Mouse (Mus musculus) regulatory T cell (primary cell): ENCODE results near the gene Krtap6-2.

ENCODE experiments used
- in situ Hi-C: fragments of 300-600 bp; cut with MboI, MseI; formaldehyde crosslinking; loops from one replicate; pipeline ENCODE4 v1.15.1; 2025; ENCODE audit warnings: high pct_unique_total_duplicates

The Krtap6-2 gene

DNA sequence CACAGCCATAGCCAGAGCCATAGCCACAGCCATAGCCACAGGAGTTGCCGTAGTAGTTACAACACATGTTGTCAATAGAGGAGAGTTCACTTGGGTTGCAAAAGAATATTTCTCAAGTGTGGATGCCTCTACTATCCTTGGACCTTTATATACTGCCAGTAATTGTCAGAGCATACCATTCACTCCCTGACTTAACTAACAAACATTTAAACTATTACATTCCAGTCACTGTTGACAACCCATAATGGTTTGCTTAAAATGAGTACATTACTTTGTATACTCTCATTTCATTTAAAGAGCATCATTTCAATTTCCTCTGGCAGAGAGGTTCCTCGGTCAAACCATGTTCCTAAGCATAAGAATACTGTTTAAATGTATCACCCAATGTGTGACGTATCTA is at the start of gene Krtap6-2:
Gene Krtap6-2 (minus strand): TSS at position 101 of the 400 bp plus-strand sequence.
- in situ Hi-C loops: no loop called here

DNA sequence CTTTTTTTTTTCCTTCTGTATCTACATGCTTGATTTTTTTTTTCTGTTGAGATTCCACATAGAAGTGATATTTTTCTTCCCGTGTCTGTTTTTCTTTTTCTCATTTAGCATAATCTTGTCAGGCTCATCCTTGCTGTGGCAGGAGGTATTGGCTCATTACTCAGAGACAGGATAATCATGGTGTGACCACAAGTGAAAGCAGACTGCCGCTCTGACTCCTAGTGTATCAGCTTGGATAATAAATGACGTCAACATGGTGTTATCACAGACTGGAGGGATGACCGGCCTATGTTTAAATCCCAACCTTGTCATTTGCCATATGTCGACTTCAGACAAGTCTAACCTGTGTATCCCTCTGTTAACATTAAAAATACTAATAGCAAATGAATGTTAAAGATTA is 41.3 kb upstream of the Krtap6-2 start:
- in situ Hi-C loops: no loop called here

- in situ Hi-C loops: no loop called here
Observed at GRCm38 (mm10) chr16:89429586-89429985, 9.7 kb upstream of the Krtap6-2 start.

- in situ Hi-C loops: no loop called here
Observed at GRCm38 (mm10) chr16:89425310-89425709, 5.4 kb upstream of the Krtap6-2 start.

- in situ Hi-C loops: no loop called here
Observed at GRCm38 (mm10) chr16:89416311-89416710, 3.6 kb downstream of the Krtap6-2 start.

GRCm38 (mm10) chr16:89410345-89411068 is 9.4 kb downstream of the Krtap6-2 start:
- in situ Hi-C loops: no loop called here

DNA sequence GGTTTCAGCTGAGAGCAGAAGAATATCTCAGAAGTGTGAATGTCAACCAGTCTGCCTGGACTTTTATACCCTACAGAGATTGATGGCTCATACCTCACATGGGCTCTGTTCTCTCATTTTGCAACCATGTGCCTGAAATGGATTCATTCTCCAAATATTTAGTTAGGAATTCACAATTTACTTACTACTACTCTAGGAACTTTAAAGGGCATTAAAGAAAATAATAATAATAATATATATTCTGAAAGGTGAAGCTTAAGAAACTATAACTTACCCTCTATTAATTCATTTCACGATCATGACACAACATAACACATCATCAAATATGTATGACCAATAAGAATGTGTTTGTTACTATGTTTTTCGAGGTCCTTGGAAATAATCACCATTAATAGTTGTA is 16.1 kb downstream of the Krtap6-2 start, which contains the start of gene Krtap21-1:
Gene Krtap21-1 (minus strand): TSS at position 101 of the 400 bp plus-strand sequence.
- in situ Hi-C loops: no loop called here

DNA sequence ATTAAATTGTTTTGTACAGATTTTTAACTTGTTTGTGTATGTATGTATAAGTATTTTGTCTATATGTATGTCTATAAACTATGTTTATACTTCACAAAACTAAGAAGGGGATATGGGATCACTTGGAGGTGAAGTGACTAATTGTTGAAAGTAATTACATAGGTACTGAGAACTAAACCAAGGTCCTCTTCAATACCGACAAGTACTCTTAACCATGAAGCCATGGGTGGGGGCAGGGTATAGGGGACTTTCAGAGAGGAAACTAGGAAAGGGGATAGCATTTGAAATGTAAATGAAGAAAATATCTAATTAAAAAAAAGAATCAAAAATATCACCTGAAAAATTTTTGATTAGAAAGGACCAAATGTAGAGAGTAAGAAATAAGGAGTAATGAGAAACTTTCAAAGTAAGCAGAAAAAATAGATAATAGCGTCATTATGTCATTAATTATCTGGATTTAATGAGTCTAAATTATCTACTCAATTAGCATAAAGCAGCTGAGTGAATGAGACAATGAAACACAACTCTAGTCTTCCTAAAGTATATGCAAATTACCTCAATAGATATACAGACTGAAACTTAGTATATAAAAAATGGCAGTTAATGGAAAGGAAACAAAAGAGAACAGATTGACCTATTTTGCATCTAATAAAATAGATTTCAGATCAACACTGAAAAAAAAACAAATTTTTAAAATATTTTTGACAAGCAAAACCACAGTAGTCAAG is 47.0 kb downstream of the Krtap6-2 start:
- in situ Hi-C loops: no loop called here
